Mouse (Mus musculus) limb, embryonic 13.5 days (tissue): Measurements from ENCODE around the gene Ctdsp2. TPM values are rescaled to one million over a fixed set of nuclear protein-coding genes. Genes with fewer than 3 reads are reported as not detected.

Experiments used
- ATAC-seq: fragments of 200-750 bp; cut with Nextera tagmentation; 2 replicates; pipeline ENCODE4 v1.8.0; 2017; ENCODE audit warnings: low read depth, moderate number of reproducible peaks, moderate TSS enrichment; ENCODE audit not compliant: low FRiP score
- H3K27ac ChIP-seq: fragments of 300-500 bp; sonication (generic); 2 replicates; pipeline ENCODE4 v1.5.1; 2015; ENCODE audit warnings: inconsistent platforms, mild to moderate bottlenecking, moderate library complexity
- H3K27me3 ChIP-seq: fragments of 300-500 bp; sonication (generic); 2 replicates; pipeline ENCODE4 v1.6.1; 2015; ENCODE audit warnings: mild to moderate bottlenecking, inconsistent platforms
- H3K36me3 ChIP-seq: fragments of 300-500 bp; sonication (generic); 2 replicates; pipeline ENCODE4 v1.6.1; 2015; ENCODE audit warnings: inconsistent platforms, mild to moderate bottlenecking, moderate library complexity
- H3K4me1 ChIP-seq: fragments of 300-500 bp; sonication (generic); 2 replicates; pipeline ENCODE4 v1.6.1; 2015; ENCODE audit warnings: inconsistent platforms
- H3K4me2 ChIP-seq: fragments of 300-500 bp; sonication (generic); replicated peaks from 2 replicates; pipeline ENCODE4 v1.6.1; 2015; ENCODE audit warnings: inconsistent platforms, mild to moderate bottlenecking, moderate library complexity
- H3K4me3 ChIP-seq: fragments of 300-500 bp; sonication (generic); 2 replicates; pipeline ENCODE4 v1.5.1; 2015; ENCODE audit warnings: moderate library complexity, mild to moderate bottlenecking, inconsistent platforms
- H3K9ac ChIP-seq: fragments of 300-500 bp; sonication (generic); 2 replicates; pipeline ENCODE4 v1.6.1; 2015; ENCODE audit warnings: mild to moderate bottlenecking, inconsistent platforms
- H3K9me3 ChIP-seq: fragments of 300-500 bp; sonication (generic); 2 replicates; pipeline ENCODE4 v1.6.1; 2016; ENCODE audit warnings: inconsistent platforms
- WGBS: fragments of 180-500 bp; shearing (Covaris S2); methylation state at CpG from one replicate; pipeline ENCODE4 v1.1.7; 2015; 5-methylcytosine and 5-hydroxymethylcytosine counted together
- polyA plus RNA-seq: library from polyadenylated mRNA; unstranded; fragments of >200 nt; fragmentation: Nextera tagmentation; extraction: Ambion mirVana; gene quantifications from 2 replicates; pipeline ENCODE4 v1.2.1, GENCODE M21; 2015

The Ctdsp2 gene
- polyA plus RNA-seq, 1 experiment from 2014 or later: 78.9 TPM

DNA sequence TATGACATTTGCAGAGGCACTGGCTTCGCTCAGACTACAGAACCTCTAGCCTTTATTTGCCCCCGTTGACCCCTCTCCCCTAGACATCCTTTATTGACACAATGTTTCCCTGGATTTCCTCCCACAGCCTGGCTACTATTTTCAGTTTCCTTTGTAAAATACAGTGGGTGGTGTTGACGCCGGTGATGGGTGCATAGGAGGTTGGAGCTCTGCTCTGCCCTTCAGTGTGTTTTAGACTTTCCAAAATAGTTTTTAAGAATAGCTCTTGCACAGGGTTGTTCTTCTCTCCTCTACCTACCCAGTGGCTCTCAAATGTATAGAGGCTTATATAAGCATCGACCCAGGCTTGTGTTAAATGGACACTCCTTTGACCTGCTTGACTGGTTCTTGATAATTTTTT is 28.7 kb upstream of the Ctdsp2 start:
- Histone ChIP-seq H3K4me3 (no peak overlapping the region), H3K36me3 (no peaks in the 10 kb centered on the region), H3K27ac (no peak overlapping the region), H3K4me2 (no peak overlapping the region), H3K9ac (no peak overlapping the region), H3K9me3 (no peaks in the 10 kb centered on the region), H3K4me1 (peaks cover 16% of the 10 kb centered on the region), H3K27me3 (no peaks in the 10 kb centered on the region)
- WGBS: 66% methylated on average over 5 of the region's 5 CpGs
- no peak for ATAC-seq

GRCm38 (mm10) chr10:126950572-126950971 is 27.9 kb upstream of the Ctdsp2 start:
- no peak overlapping the region for H3K27ac ChIP-seq
- H3K4me2 ChIP-seq: no peak overlapping the region
- H3K9me3 ChIP-seq: no peaks in the 10 kb centered on the region
- ATAC-seq: no peak
- 88% methylated on average over 4 of the region's 4 CpGs for WGBS
- peaks cover 16% of the 10 kb centered on the region for H3K4me1 ChIP-seq
- H3K4me3 ChIP-seq: no peak overlapping the region
- no peak overlapping the region for H3K9ac ChIP-seq
- no peaks in the 10 kb centered on the region for H3K27me3 ChIP-seq
- H3K36me3 ChIP-seq: no peaks in the 10 kb centered on the region

- 88% methylated on average over 1 of the region's 1 CpGs for WGBS
- ATAC-seq: no peak
- Histone ChIP-seq H3K27me3 (no peaks in the 10 kb centered on the region), H3K9me3 (no peaks in the 10 kb centered on the region), H3K9ac (no peak overlapping the region), H3K4me3 (no peak overlapping the region), H3K36me3 (no peaks in the 10 kb centered on the region), H3K4me1 (peaks cover 31% of the 10 kb centered on the region), H3K4me2 (no peak overlapping the region), H3K27ac (no peak overlapping the region)
These were observed 26.1 kb upstream of the Ctdsp2 start for GRCm38 (mm10) chr10:126952375-126952774.

GRCm38 (mm10) chr10:126953029-126953471 is 25.5 kb upstream of the Ctdsp2 start:
- Histone ChIP-seq H3K9ac (no peak overlapping the region), H3K27me3 (no peaks in the 10 kb centered on the region), H3K27ac (peak overlapping the region; percentile 59; the same call in 1 of the 2 replicates), H3K4me3 (no peak overlapping the region), H3K4me2 (no peak overlapping the region), H3K36me3 (no peaks in the 10 kb centered on the region), H3K4me1 (peaks cover 37% of the 10 kb centered on the region), H3K9me3 (no peaks in the 10 kb centered on the region)
- 88% methylated on average over 3 of the region's 3 CpGs for WGBS
- ATAC-seq: no peak

DNA sequence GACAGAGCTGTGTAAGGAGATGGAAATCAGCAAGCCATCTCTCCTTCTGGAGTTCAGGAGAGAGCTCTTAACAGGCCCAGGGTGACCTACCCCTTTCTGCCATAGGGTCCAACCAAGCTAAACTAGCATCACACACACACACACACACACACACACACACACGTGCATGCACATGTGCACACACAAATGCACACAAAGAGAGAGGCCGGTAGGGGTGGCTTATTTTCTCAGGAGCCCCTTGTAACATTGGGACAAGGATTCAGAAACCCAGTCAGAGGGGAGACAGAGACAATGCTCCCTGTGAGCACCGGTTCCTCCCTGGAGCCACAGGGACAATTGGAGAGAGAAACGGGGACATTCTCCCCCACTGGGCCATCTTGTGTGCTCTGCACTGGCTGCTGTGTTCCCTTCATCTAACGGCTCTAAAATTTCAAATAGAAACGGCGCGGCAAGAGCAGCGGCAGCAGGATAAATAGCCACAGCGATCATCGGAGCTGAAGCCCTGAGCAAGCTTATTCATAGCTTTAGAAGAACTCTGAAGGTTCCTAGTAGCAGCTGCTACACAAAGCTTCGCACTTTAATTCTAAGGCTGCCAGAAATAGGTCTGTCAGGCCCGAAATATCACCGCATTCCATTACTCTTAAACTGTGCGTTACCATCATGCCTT is 21.7 kb upstream of the Ctdsp2 start:
- Histone ChIP-seq H3K4me2 (peak overlapping the region; percentile 52), H3K27me3 (no peaks in the 10 kb centered on the region), H3K9me3 (no peaks in the 10 kb centered on the region), H3K4me1 (peaks cover 37% of the 10 kb centered on the region), H3K9ac (peak overlapping the region; percentile 48), H3K36me3 (no peaks in the 10 kb centered on the region), H3K27ac (peak overlapping the region; percentile 81), H3K4me3 (peak overlapping the region; percentile 12; the same call in 1 of the 2 replicates)
- no peak for ATAC-seq
- 10% methylated on average over 15 of the region's 15 CpGs for WGBS

DNA sequence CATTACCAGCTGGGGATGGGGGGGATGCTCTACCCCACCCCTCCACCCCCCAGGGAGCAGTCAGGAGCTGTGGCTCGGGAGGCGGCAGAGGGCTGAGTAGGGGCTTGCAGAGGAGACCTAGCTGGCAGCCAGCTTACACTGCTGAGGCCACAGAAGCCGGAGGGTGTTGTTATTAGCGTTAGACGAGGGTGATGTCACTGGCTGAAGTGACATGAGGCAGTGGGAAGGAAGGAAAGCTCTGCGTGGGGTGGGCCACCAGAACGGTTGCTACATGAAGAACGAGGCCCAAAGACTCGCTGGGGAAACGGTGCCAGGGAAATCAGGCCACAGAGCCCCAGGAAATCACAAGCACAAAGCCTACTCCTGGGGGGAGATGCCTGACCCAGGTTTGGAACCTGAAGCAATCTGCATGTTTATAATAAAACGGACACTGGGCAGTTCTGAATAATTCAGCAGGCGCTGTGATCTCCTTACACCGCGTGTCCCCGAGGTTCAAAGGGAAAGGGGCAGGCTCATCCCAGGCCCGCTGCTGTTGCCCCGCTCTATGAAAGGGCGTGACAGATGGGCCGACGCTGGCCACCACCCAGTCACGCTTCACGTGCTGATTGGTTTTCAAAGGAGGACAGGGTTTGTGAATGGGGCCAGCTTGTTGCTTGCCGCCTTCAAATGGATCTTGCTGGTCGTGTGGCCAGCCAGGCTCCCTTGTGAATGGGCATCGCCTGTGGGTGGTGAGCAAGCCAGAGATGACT is 21.0 kb upstream of the Ctdsp2 start:
- 3% methylated on average over 25 of the region's 25 CpGs for WGBS
- Histone ChIP-seq H3K9me3 (no peaks in the 10 kb centered on the region), H3K27me3 (no peaks in the 10 kb centered on the region), H3K27ac (peak overlapping the region; percentile 81), H3K36me3 (no peaks in the 10 kb centered on the region), H3K9ac (peak overlapping the region; percentile 48), H3K4me3 (peak overlapping the region; percentile 12; the same call in 1 of the 2 replicates), H3K4me2 (peak overlapping the region; percentile 52), H3K4me1 (peaks cover 44% of the 10 kb centered on the region)
- peak; percentile 74 for ATAC-seq

GRCm38 (mm10) chr10:126960496-126960895 is 18.0 kb upstream of the Ctdsp2 start:
- Histone ChIP-seq H3K4me1 (peaks cover 45% of the 10 kb centered on the region), H3K36me3 (no peaks in the 10 kb centered on the region), H3K9ac (no peak overlapping the region), H3K4me2 (no peak overlapping the region), H3K27me3 (no peaks in the 10 kb centered on the region), H3K4me3 (no peak overlapping the region), H3K9me3 (no peaks in the 10 kb centered on the region), H3K27ac (no peak overlapping the region)
- WGBS: 82% methylated on average over 8 of the region's 8 CpGs
- ATAC-seq: no peak

DNA sequence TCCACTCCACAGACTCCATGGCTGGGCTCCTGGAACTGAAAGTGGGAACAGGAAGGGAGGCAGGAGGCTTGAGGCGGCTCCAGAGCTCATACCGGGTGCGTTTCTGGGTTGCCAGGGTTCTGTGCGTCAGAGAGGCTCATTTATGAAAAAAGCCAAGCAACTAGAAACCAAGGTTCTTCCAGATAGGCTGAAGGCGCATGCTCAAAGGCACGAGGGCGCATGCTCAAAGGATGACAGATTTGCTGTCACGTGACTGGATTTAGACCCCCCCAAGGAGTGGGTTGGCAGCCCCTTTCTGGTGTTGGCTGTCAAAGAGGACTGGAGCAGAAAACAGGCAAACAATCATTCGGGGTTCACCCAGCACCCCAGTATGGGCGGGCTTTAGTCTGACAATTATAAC is 16.8 kb upstream of the Ctdsp2 start:
- peak overlapping the region; percentile 45 for H3K4me2 ChIP-seq
- H3K27ac ChIP-seq: peak overlapping the region; percentile 92
- ATAC-seq: peak; percentile 17; the same call in 1 of the 2 replicates

DNA sequence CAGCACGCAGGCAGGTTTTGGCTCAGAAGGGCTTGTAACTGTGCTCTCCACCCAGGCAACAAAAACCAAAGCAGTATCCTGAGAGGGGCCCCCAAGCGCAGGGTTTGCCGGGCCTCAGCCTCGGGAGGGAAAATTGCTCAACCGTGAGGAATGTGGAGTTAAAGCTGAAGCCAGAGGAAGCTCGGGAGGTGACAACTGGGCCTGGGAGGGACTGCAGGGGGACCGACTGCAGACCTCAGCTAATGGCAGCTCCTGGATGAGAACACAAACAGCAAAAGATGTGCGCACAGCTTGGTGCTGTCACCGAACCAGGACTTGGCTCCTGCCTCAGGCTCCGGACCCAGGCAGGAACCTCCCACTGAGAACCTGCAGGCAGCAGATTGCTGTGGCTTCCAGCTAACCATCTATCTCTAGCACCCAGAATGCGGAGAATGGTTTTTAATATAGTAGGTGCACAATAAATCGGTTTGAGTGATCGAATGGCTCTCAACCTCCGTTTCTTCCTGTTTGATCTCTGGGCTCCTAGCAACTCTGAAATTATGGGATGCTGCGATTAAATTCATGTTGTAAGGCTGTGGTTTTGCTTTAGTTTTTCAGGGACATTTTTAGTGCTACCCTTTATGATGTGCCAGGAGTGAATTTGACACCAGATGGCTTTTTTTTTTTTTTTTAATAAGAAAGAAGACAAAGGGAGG is 16.1 kb upstream of the Ctdsp2 start:
- no peaks in the 10 kb centered on the region for H3K36me3 ChIP-seq
- peak overlapping the region; percentile 45 for H3K4me2 ChIP-seq
- peak; percentile 68 for ATAC-seq
- no peaks in the 10 kb centered on the region for H3K27me3 ChIP-seq
- 15% methylated on average over 15 of the region's 15 CpGs for WGBS
- H3K4me3 ChIP-seq: no peak overlapping the region
- no peak overlapping the region for H3K9ac ChIP-seq
- peaks cover 30% of the 10 kb centered on the region for H3K4me1 ChIP-seq
- peak overlapping the region; percentile 92 for H3K27ac ChIP-seq
- no peaks in the 10 kb centered on the region for H3K9me3 ChIP-seq

More for the DNA sequence above, 16.8 kb upstream of the Ctdsp2 start:
- H3K27me3 ChIP-seq: no peaks in the 10 kb centered on the region
- H3K4me3 ChIP-seq: no peak overlapping the region
- no peak overlapping the region for H3K9ac ChIP-seq
- WGBS: 73% methylated on average over 10 of the region's 10 CpGs
- H3K9me3 ChIP-seq: no peaks in the 10 kb centered on the region
- peaks cover 36% of the 10 kb centered on the region for H3K4me1 ChIP-seq
- no peaks in the 10 kb centered on the region for H3K36me3 ChIP-seq

DNA sequence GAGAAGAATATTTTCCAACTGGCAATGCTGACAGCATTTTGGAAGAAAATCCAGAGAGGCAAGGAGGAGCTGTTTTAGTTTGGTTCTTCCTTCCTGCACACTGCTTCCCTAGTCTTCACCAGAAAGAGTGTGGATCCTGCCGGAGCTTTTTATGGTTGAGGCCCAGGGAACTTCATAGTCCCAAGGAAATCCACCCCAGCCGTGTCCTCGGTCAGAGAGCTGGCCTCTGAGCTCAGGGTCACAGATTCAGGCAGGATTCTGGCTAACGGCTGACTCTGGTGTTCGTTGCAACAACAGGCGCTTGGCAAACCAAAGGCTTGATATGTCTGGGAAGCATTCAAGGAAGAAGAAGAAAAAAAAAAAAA is 15.6 kb upstream of the Ctdsp2 start:
- WGBS: 18% methylated on average over 6 of the region's 6 CpGs
- Histone ChIP-seq H3K27ac (peak overlapping the region; percentile 92), H3K4me1 (peaks cover 25% of the 10 kb centered on the region), H3K9me3 (no peaks in the 10 kb centered on the region), H3K27me3 (no peaks in the 10 kb centered on the region), H3K9ac (0 out of 2 replicates have a peak overlapping the region, but pooled peaks have one; percentile 40), H3K36me3 (no peaks in the 10 kb centered on the region), H3K4me2 (peak overlapping the region; percentile 20; the same call in 1 of the 2 replicates), H3K4me3 (no peak overlapping the region)
- ATAC-seq: no peak

GRCm38 (mm10) chr10:126963821-126964220 is 14.7 kb upstream of the Ctdsp2 start:
- Histone ChIP-seq H3K4me3 (no peak overlapping the region), H3K9ac (no peak overlapping the region), H3K9me3 (no peaks in the 10 kb centered on the region), H3K36me3 (no peaks in the 10 kb centered on the region), H3K4me1 (peaks cover 25% of the 10 kb centered on the region), H3K4me2 (no peak overlapping the region), H3K27me3 (no peaks in the 10 kb centered on the region), H3K27ac (peak overlapping the region; percentile 92; the same call in 1 of the 2 replicates)
- no peak for ATAC-seq
- 89% methylated on average over 8 of the region's 8 CpGs for WGBS
